Mouse (Mus musculus) heart, embryonic 10.5 days (tissue): Measurements from ENCODE around the gene Serpini1. TPM values are rescaled to one million over a fixed set of nuclear protein-coding genes. Genes with fewer than 3 reads are reported as not detected.
"Not testable (repeated sequence)": the region's sequence is repeated elsewhere in the genome, so short reads cannot be mapped to it uniquely, and the experiment has no call there.

Source experiments
- DNase-seq: peaks from one replicate; pipeline ENCODE4 v3.0.0-alpha.2; 2017; ENCODE audit warnings: low spot score
- H3K27ac ChIP-seq: fragments of 300-500 bp; sonication (generic); 2 replicates; pipeline ENCODE4 v1.5.1; 2016; ENCODE audit warnings: mild to moderate bottlenecking
- H3K27me3 ChIP-seq: fragments of 300-500 bp; sonication (generic); 2 replicates; pipeline ENCODE4 v1.6.1; 2016; ENCODE audit warnings: mild to moderate bottlenecking; ENCODE audit not compliant: poor library complexity, insufficient read depth, severe bottlenecking
- H3K36me3 ChIP-seq: fragments of 300-500 bp; sonication (generic); 2 replicates; pipeline ENCODE4 v1.6.1; 2016; ENCODE audit warnings: mild to moderate bottlenecking, moderate library complexity
- H3K4me1 ChIP-seq: fragments of 300-500 bp; sonication (generic); 2 replicates; pipeline ENCODE4 v1.6.1; 2016; ENCODE audit warnings: mild to moderate bottlenecking
- H3K4me3 ChIP-seq: fragments of 300-500 bp; sonication (generic); 2 replicates; pipeline ENCODE4 v1.5.1; 2016; ENCODE audit warnings: mild to moderate bottlenecking, moderate library complexity
- H3K9me3 ChIP-seq: fragments of 300-500 bp; sonication (generic); 2 replicates; pipeline ENCODE4 v1.6.1; 2016; ENCODE audit warnings: mild to moderate bottlenecking, moderate library complexity
- WGBS: fragments of 180-500 bp; shearing (Covaris S2); methylation state at CpG from one replicate; pipeline ENCODE4 v1.1.7; 2016; 5-methylcytosine and 5-hydroxymethylcytosine counted together
- polyA plus RNA-seq: library from polyadenylated mRNA; unstranded; fragments of >200 nt; fragmentation: Nextera tagmentation; extraction: Ambion mirVana; gene quantifications from 2 replicates; pipeline ENCODE4 v1.2.1, GENCODE M21; 2016

The Serpini1 gene
- polyA plus RNA-seq, 1 experiment from 2014 or later: 1.3 TPM

- not testable (repeated sequence) for H3K27me3 ChIP-seq, H3K4me3 ChIP-seq, H3K9me3 ChIP-seq, H3K4me1 ChIP-seq, DNase-seq, H3K36me3 ChIP-seq, H3K27ac ChIP-seq
- WGBS: 62% methylated on average over 4 of the region's 4 CpGs
These were observed 93.2 kb downstream of the Serpini1 start for GRCm38 (mm10) chr3:75650416-75651154.

GRCm38 (mm10) chr3:75651603-75652115 lies 94.3 kb downstream of the Serpini1 start:
- H3K36me3 ChIP-seq: no peaks in the 10 kb centered on the region
- no peaks in the 10 kb centered on the region for H3K27me3 ChIP-seq
- WGBS: 83% methylated on average over 2 of the region's 2 CpGs
- no peak overlapping the region for H3K27ac ChIP-seq
- no peak overlapping the region for H3K4me3 ChIP-seq
- H3K4me1 ChIP-seq: no peaks in the 10 kb centered on the region
- no peak for DNase-seq
- no peaks in the 10 kb centered on the region for H3K9me3 ChIP-seq

- not testable (repeated sequence) for H3K4me1 ChIP-seq, H3K36me3 ChIP-seq, H3K9me3 ChIP-seq, DNase-seq, H3K4me3 ChIP-seq, H3K27me3 ChIP-seq, H3K27ac ChIP-seq
- 62% methylated on average over 4 of the region's 4 CpGs for WGBS
These were observed 96.6 kb downstream of the Serpini1 start for GRCm38 (mm10) chr3:75653901-75654300.

GRCm38 (mm10) chr3:75655578-75656344 lies 98.4 kb downstream of the Serpini1 start:
- no peaks in the 10 kb centered on the region for H3K27me3 ChIP-seq
- H3K36me3 ChIP-seq: no peaks in the 10 kb centered on the region
- no peaks in the 10 kb centered on the region for H3K4me1 ChIP-seq
- no peaks in the 10 kb centered on the region for H3K9me3 ChIP-seq
- DNase-seq: no peak
- no peak overlapping the region for H3K27ac ChIP-seq
- no peak overlapping the region for H3K4me3 ChIP-seq
- WGBS: 74% methylated on average over 6 of the region's 6 CpGs

GRCm38 (mm10) chr3:75666962-75667361 lies 109.6 kb downstream of the Serpini1 start:
- no peaks in the 10 kb centered on the region for H3K36me3 ChIP-seq
- H3K4me1 ChIP-seq: no peaks in the 10 kb centered on the region
- DNase-seq: no peak
- no peak overlapping the region for H3K4me3 ChIP-seq
- WGBS: 69% methylated on average over 3 of the region's 3 CpGs
- no peak overlapping the region for H3K27ac ChIP-seq
- H3K9me3 ChIP-seq: no peaks in the 10 kb centered on the region
- no peaks in the 10 kb centered on the region for H3K27me3 ChIP-seq

- Histone ChIP-seq H3K4me3 (no peak overlapping the region), H3K9me3 (no peaks in the 10 kb centered on the region), H3K4me1 (no peaks in the 10 kb centered on the region), H3K36me3 (no peaks in the 10 kb centered on the region), H3K27ac (no peak overlapping the region), H3K27me3 (no peaks in the 10 kb centered on the region)
- WGBS: 63% methylated on average over 1 of the region's 1 CpGs
- DNase-seq: no peak
These were observed 113.1 kb downstream of the Serpini1 start for GRCm38 (mm10) chr3:75670425-75670824.

GRCm38 (mm10) chr3:75682881-75683280 lies 125.5 kb downstream of the Serpini1 start:
- Histone ChIP-seq H3K27ac (no peak overlapping the region), H3K9me3 (no peaks in the 10 kb centered on the region), H3K4me1 (no peaks in the 10 kb centered on the region), H3K4me3 (no peak overlapping the region), H3K36me3 (no peaks in the 10 kb centered on the region), H3K27me3 (no peaks in the 10 kb centered on the region)
- DNase-seq: no peak

- Histone ChIP-seq H3K27me3 (no peaks in the 10 kb centered on the region), H3K4me3 (no peak overlapping the region), H3K36me3 (no peaks in the 10 kb centered on the region), H3K27ac (no peak overlapping the region), H3K9me3 (no peaks in the 10 kb centered on the region), H3K4me1 (no peaks in the 10 kb centered on the region)
- 64% methylated on average over 2 of the region's 2 CpGs for WGBS
- no peak for DNase-seq
These were observed 129.4 kb downstream of the Serpini1 start for GRCm38 (mm10) chr3:75686775-75687174.

GRCm38 (mm10) chr3:75687187-75687825 lies 130.0 kb downstream of the Serpini1 start:
- Histone ChIP-seq H3K4me1 (no peaks in the 10 kb centered on the region), H3K36me3 (no peaks in the 10 kb centered on the region), H3K9me3 (no peaks in the 10 kb centered on the region), H3K27ac (no peak overlapping the region), H3K4me3 (no peak overlapping the region), H3K27me3 (no peaks in the 10 kb centered on the region)
- no peak for DNase-seq
- 70% methylated on average over 3 of the region's 3 CpGs for WGBS

GRCm38 (mm10) chr3:75690321-75690720 lies 133.0 kb downstream of the Serpini1 start:
- no peaks in the 10 kb centered on the region for H3K9me3 ChIP-seq
- H3K4me1 ChIP-seq: no peaks in the 10 kb centered on the region
- no peak overlapping the region for H3K27ac ChIP-seq
- no peak for DNase-seq
- no peaks in the 10 kb centered on the region for H3K27me3 ChIP-seq
- no peaks in the 10 kb centered on the region for H3K36me3 ChIP-seq
- H3K4me3 ChIP-seq: no peak overlapping the region

- Histone ChIP-seq H3K36me3 (no peaks in the 10 kb centered on the region), H3K4me3 (no peak overlapping the region), H3K27ac (no peak overlapping the region), H3K27me3 (no peaks in the 10 kb centered on the region), H3K4me1 (peaks cover 5% of the 10 kb centered on the region; the same call in 1 of the 2 replicates), H3K9me3 (no peaks in the 10 kb centered on the region)
- WGBS: 62% methylated on average over 1 of the region's 1 CpGs
- no peak for DNase-seq
These were observed 134.7 kb downstream of the Serpini1 start for GRCm38 (mm10) chr3:75692088-75692487.
